Mouse (Mus musculus): ENCODE data around the gene Iqsec1.

The Iqsec1 gene

DNA sequence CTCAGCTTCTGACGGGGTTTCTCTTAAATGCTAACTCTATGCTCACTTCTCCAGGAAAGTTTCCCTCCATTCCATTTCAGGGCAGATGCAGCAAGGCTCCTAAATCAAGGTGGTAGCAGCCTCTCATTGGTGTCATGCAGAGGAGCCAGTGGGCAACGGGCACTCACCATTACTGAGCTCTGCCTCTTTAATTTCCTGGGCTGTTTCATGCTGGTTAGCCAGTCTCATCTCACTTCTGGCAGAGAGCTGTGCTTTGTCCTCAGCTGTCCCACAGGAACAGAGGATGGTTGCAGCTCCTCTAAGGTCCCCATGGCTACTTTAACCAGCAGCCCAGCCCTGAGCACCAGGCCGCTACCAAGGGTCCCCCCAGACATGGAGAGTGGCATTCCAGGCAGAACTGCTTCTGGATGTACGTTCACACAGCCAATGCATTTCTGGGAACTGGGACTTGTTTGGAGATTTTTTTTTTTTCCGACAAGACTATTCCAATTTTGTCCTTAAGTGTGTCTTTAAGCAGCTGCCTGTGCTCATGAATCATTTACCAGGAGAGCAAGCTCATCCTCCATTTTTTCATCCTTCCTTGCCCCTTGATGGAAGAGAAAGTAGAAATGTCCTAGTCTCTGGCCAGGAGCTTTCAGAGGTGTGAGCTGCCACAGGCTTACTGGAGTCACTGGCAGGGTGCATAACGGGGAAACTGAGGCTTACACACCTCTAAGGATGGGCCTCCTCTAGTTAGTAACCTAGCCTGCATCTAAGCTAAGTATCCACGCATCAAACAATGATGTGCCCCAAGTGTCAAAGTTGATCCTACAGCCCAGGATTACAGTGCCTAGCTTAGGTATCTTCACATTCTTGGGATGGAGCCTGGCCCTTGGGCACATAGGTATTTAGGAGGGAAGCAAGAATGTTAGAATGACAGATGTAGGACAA lies 98.9 kb downstream of the Iqsec1 start:
- no peak for DNase-seq (ENCODE audit: low spot score in 2 of 2)

DNA sequence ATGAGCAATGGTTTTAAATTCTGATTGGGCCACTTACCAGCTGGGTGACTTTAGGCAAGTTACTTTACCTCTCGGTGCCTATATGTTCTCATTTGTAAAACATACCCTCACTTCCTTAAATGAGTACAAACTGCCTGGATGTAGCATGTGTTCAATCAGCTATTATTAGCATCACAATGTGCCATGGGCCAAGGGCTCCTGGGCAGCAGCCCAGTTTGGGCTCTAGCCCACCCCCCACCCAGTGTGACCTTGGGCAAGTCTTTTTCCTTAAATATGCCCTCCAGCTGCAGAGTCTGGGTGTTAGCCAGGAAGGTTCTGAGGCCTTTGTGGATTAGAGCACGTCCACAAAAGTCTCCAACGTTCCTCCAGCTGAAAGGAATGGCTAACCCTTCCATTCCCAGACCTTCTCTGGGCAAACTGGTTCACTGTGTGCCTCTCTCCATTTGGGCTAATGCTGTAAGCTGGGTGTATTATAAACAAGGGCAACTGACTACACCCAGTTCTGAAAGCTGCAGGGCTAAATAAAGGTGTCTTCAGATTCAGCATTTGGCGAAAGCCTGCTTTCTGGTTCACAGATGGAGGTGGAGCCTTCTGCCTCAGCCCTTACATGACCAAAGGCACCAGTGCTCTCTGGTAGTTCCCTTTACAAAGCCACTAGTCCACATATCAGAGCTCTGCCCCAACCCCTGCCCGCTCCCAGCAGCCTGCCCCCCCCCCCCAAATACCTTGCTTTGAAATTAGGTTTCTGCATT lies 101.3 kb downstream of the Iqsec1 start:
- DNase-seq (ENCODE audit: low spot score in 2 of 2) = no peak

DNA sequence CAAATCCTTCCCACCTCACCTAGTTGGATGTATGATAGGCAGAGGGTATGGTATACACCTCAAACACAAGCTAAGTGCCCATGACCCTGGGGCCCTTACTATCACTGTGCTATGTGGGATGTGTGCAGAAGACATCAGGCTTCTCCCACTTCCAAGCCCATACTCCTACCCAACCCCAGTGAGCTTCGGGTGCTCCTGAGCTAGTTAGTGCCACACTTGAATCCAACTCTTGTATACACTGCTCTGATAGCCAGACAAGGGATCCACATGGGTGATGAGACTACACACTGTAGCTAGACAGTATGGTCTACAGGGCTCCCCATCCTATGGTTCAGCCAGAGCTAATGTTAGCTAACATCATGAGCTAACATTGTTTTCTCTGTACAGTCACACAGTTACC lies 102.9 kb downstream of the Iqsec1 start:
- no peak for DNase-seq (ENCODE audit: low spot score in 2 of 2)

DNA sequence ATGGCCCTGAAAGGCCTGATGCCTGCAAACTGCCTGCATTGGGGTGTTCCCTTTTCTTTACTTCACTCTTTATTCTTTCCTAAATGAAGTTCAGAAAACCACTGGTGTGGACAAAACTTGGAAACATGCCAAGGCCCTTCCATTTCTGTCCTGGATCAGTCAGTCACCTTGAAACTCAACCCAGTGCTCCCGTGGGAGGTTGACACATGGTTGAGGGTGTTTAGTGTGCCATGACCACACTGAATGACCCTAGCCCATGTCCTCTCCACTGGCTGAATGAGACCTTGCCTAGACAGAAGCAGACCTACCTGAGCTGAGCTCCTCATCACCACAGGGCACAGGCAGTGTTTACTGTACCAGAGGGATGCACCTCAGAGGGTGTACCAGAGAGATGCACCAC lies 103.9 kb downstream of the Iqsec1 start:
- DNase-seq (ENCODE audit: low spot score in 2 of 2) = no peak

DNA sequence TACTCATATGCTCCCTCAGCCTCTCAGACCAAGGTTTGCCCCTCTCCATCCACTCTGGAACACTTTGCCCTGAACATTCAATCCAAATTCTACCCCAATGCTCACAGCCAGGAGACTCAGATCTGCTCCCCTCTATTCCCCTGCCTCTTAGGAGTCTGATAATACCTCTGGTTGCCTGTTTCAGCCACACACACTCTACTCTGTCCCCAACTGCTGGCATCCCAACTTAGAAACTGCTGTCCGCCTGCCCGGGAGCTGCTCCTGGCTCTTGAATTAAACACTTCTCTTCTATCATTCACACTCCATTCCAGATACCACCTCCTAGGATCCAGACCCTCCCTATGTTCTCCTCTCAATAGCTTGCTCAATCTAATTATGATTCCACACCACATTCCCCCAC lies 107.5 kb downstream of the Iqsec1 start:
- no peak for DNase-seq (ENCODE audit: low spot score in 2 of 2)

DNA sequence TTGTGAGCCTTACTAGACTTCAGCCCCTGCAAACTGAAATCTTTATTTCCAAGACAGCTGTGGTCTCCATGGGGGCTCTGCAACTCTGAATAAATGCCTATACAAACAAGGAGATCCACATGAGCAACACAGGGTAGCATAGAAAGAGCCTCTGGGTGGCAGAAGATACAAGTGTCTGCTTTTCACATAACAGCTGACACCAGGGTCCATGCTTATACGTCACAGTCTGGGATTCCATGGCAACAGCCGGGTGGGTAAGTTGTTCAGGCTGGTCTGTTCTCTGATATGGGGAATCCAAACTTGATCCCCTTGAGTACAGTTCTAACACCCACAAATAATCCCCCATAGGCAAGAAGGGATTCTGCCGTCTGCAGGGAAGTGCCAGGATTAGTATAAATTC lies 108.1 kb downstream of the Iqsec1 start:
- peak; percentile 23 to 39 for DNase-seq (ENCODE audit: low spot score in 2 of 2)

DNA sequence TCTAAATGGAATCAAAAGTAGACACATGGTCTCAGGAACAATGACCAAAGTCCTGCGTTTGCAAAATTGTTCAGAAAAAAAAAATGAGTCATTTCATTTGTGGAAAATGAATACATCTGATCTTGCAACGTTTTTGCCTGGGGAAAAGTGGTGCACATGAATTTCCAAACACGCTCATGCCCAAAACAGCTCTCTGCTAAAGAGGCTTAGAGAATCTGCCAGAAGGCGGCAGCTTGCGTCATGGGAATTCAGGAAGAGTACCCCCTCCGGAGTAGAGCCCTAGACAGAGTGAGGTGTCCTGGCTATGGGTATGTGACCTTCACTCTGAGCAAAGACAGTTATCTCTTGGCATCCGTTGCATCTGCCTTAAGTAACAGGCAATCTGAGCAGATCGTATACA lies 116.9 kb downstream of the Iqsec1 start:
- peak; percentile 57 to 64 for DNase-seq (ENCODE audit: low spot score in 2 of 2)

DNA sequence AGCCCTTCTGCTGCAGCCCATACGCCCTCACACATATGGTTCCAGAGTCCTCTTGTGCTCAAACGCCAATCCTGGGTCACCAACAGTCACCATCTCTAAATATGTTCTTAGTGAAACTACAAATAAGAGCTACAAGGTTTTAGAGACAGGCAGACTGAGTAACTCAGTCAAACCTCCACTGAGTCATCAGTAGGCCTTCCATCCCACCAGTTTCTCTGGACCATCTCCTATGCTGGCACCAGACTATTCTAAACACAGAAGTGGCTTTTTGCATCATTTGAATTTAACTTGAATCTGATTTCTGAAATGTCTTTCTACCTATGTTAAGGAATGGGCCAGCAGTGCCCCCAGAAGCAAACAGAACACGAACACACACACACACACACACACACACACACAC lies 120.5 kb downstream of the Iqsec1 start:
- DNase-seq (ENCODE audit: low spot score in 2 of 2) = no peak

DNA sequence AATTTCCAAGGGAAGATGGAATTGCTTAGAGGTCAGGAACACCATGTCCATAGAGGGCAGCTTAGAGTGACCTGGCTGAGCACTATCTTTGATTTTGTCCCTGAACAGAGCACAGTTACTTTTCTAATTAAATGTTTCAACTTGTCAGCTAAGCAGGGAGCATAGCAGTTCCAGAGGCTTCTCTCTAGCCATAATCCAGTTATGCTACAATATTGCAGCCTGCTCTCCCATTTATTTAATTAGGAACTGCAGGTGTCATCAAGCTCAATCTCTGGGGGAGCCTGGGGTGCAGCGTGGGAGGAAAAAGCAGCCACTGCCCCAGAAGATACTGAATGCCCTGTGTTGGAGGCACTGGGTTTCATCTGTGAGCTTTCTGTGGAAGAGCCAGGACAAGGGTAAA lies 127.1 kb downstream of the Iqsec1 start:
- no peak for DNase-seq (ENCODE audit: low spot score in 2 of 2)

DNA sequence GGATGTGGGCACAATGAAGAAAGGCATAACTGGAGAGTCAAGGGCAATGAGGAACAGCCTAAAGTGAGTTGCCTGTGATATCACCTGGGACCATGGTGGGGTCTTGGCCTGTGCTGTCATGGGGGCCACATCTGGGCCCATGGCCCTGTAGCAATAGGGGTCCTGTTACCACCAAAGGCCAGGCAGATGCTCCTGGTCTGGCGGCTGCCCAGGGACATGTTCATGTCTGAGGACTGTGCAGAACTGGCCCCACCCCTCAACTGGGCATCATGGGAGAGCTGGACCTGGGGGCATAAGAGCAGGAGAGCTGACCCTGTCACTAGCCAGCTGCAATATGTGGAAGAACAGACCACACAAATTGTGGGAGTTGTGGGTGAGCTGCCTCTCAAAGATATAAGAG lies 130.6 kb downstream of the Iqsec1 start:
- no peak for DNase-seq (ENCODE audit: low spot score in 2 of 2)

DNA sequence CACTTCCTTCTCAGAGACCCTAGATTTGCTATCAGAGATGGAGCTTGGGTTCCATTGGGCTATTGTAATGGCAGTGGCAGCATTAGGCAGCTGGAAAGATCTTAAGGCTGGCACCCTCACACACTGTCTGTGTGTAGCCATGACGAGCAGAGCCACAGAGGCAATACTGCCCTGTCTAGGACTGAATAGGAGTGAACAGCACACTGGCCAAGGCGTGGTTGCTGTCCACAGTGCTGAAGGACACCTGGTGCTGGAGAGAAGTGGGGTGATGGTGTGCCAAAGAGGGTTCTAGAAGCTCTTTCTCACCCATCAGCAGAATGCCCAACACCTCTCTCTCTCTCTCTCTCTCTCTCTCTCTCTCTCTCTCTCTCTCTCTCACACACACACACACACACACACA lies 136.1 kb downstream of the Iqsec1 start:
- no peak for DNase-seq (ENCODE audit: low spot score in 2 of 2)

DNA sequence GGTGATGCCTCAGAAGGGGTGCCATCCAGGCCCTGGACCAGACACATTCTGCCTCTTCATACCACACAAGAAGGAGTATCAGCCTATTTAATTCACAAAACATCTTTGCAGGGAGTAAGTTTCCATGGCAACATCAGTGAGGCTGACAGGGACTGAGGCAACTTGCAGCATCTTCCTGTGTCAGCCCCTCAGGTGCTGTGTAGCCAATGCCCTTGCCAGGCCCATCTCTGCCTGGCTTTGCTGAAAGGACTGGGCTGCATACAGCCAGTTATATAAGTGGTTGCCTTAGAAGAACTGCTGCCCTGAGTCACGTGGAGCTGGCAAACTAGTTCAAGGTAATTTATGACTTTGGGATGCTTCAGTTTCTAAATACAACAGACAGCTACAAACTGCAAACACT lies 140.4 kb downstream of the Iqsec1 start:
- DNase-seq (ENCODE audit: low spot score in 2 of 2) = peak; percentile 22 to 51

DNA sequence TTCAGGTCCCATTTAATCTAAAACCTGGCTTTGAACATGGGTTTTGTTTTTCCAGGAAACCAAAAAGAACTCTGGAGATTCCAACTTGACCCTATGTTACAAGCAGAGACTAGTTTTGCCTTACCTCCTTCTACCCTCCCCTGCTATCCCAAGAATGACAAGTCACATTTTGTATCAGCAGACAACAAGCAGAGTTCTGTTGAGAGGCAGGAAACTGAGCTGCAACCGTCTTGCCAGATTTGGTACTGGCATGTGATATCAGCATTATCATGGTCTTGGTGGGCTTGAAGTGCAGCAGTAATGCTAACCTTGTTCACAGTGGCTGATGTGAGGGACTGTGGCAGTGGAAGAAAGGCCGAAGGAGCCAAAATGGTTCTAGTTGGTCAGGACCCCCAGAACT lies 141.0 kb downstream of the Iqsec1 start:
- DNase-seq (ENCODE audit: low spot score in 2 of 2) = no peak

DNA sequence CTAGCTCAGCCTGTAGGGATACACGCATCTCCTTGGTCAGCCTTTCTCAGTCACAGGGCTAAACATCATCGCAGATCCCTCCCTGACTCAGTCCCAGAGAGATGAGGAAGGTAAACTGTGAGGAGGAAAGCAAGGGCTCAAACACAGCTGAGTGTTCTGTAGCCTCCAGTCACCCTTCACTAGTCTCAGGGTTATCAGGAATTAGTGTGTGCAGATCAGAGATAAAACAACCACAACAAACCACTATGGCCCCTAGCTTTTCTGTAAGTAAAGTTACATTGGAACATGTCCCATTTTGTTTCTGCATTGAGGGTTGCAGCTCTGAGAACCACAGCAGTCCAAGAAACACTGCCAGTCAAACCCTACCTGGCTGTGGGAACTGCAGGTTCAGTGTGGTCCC lies 148.5 kb downstream of the Iqsec1 start:
- DNase-seq (ENCODE audit: low spot score in 2 of 2) = no peak

DNA sequence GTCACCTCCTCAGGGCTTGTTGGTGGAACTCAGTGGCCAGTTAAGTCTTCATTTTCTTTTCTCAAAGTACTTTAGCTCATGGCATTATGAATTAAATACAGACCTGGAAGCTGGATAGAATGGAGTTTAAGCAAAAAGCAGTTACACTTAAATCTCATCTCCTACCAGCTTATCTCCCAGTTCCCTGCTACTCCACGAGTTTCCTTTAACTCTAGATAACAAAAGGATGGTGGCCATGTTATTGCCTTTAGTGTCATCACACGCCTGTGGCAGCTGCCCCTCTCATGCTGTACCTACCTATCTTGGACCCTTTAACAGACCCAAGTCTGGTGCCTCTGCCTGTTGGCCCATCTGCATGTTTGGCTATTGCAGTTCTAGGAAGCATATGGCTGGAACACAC lies 151.7 kb downstream of the Iqsec1 start:
- no peak for DNase-seq (ENCODE audit: low spot score in 2 of 2)

DNA sequence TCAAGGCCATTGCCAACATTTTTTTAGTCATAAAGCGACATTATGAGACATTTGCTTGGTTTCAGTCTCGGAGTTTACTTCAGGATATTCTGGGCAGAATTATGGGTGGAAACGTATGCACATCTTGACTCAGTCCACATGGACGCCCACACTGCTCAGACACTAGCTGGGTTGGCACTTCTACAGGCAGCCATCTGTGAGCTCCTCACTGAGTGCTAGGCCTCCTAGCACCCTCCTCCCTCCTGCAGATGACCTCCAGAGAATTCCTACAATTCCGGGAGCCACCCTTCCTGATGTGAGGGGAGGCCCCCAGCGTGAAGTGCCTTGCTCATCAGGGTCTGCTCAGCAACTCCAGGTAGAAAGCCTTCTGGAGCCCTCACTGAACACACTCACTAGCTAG lies 158.9 kb downstream of the Iqsec1 start:
- peak; percentile 81 to 86 for DNase-seq (ENCODE audit: low spot score in 2 of 2)

DNA sequence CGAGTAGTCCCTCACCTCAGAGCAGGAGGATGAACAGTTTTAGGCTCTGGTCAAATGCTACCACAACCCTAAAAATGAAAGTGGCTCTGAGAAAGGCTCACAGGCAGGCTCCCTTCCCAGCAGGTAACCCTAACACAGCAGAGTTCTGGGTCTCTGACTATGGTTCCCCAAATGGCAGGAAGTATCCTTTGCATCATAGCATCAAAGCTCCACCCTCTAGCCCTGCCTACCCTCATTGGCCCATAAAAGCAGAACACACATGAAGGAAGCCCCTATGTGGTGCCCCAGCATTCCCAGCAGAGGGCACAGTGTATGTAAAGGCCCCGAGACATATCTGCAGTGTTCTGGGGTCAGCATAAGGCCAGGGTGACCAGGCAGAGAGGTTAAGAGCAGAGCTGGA lies 163.4 kb downstream of the Iqsec1 start:
- DNase-seq (ENCODE audit: low spot score in 2 of 2) = no peak

DNA sequence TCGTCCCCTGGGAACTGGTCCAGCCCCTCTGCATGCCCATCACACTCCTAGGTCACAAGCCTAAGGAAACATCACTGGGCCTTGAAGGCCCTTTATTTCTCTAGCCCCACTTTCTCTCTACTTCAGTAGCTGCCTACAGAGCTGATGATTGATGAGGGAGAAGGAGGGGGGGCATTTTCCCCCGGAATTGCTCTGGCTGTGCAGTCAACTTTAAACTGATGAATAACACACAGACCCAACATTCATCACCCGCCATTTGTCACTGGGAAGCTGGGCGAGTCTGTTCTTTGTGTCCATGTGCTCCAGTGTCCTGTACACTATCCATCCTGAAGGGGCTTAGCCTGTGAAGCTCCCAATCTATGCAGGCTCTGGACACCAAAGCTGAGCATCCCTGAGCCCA lies 165.2 kb downstream of the Iqsec1 start:
- no peak for DNase-seq (ENCODE audit: low spot score in 2 of 2)

DNA sequence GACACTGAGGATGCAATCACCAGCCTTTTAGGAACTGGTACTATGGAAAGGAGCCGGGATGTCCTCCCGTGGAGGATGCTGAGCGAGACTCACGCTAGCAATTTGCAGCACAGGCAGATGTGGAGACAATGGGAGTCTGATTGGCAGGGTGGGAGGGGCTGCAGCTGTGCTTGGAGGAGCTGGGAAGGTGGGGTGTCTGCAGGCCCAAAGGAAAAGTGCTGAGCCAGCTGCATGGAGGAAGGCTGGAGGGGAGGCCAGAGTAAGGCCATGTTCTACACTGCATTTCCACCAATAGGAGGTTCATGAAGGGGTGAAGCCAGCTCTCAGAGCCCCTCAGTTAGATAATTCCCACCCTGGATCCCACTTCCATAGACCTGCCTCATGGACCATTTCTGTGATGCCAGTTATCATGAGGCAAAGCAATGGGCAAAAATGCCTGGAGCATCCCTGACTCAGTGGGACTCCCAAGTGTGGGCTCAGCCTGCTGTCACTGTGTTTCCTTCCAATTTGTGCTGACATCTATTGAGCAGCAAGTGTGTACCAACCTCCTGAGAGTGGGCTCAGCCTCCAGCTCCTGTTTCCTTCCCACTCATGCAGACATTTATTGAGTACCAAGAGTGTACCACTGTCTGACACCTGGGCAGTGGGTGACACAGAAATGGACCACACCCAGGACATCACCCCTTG lies 166.4 kb downstream of the Iqsec1 start:
- no peak for DNase-seq (ENCODE audit: low spot score in 2 of 2)

DNA sequence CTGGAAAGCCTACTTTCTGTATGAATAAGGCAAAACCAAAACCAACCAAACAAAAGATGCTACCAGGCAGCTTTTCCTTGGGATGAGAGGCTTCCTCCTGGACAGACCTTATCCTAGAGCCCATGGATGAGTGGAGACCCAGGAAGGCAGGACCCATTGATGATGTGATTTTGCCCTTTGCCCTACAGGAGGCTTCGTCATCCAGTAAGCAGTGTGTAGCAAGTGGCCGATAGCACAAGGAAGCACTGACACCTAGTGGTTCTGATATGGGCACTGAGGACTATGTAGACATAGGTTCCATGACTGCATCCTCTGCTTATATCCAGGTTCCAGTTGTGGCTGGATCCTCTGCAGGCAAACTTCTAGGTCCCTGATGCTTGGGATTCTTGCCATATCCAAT lies 168.6 kb downstream of the Iqsec1 start:
- DNase-seq (ENCODE audit: low spot score in 2 of 2) = no peak

DNA sequence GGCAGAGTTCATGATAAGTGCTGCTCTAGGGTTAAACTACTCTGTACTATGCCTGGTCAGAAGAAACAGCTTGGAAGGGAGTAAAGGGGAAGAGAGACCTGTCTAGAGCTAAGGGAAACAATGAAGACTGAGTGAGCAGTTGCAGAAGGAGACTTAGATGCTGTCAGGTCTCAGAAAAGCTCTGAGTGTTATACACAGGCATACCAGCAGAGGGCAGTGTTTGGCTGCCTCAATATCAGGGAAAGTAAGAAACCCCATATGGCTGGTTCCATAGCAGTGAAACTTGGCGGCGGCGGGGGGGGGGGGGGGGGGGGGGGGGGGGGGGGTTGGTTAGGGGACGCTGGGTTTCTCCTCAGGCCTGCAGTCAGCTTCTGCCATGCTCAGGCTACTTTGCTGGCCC lies 169.5 kb downstream of the Iqsec1 start:
- DNase-seq (ENCODE audit: low spot score in 2 of 2) = peak; percentile 79 to 89

DNA sequence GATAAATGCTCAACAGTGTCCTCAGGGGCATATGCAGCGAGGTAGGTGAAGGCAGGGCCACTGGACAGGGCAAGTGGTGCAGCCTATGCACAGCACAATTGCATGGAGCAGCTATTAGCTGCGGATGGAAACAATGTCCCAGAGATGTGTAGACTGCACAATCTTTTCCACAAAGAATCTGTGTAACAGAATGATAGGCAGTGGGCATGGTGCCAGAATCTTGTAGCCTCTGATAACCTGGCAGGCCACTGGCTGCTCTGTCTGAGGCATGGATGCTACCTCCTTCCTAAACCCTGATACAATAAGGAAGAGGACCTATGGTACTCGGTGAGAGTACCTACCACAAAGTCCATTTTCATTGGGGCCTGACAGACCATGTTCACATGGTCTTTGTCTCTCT lies 171.9 kb downstream of the Iqsec1 start:
- DNase-seq (ENCODE audit: low spot score in 2 of 2) = no peak

DNA sequence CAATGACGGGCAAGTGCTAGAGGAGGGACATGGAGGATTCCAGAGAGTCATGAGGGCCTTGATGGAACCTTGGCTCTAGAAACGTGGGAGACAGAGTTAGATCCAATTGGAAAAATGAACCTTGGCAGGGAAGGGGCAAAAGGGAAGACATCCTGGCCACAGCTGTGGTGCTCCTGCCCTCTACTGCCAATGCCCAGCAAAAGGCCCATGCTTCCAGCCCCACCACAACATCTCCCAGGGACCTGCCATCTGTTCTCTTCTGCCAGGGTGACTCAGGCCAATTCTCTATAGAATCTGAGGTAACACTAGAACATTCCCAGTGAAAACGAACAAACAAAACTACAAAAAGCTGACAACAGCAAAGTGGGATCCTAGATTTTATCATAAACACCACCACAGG lies 173.1 kb downstream of the Iqsec1 start:
- no peak for DNase-seq (ENCODE audit: low spot score in 2 of 2)
